Mouse (Mus musculus) E14TG2a.4 (cell line): Measurements from ENCODE around the gene Lsm14a.

Source experiments
- H3K27me3 ChIP-seq: 2 replicates; pipeline ENCODE4 v1.6.1; 2014; ENCODE audit warnings: low read length, control low read depth; ENCODE audit not compliant: insufficient read depth
- H3K36me3 ChIP-seq: 2 replicates; pipeline ENCODE4 v1.6.1; 2014; ENCODE audit warnings: low read length, control low read depth; ENCODE audit not compliant: insufficient read depth
- H3K4me1 ChIP-seq: replicated peaks from 2 replicates; pipeline ENCODE4 v1.6.1; 2014; ENCODE audit warnings: low read depth, low read length, control low read depth
- H3K4me3 ChIP-seq: replicated peaks from 2 replicates; pipeline ENCODE4 v1.5.1; 2014; ENCODE audit warnings: mild to moderate bottlenecking, low read length
- H3K9me3 ChIP-seq: 2 replicates; pipeline ENCODE4 v1.6.1; 2014; ENCODE audit warnings: low read length, control low read depth
- CTCF ChIP-seq: conservative IDR thresholded peaks from 2 replicates; pipeline ENCODE4 v1.5.1; 2014; ENCODE audit warnings: low read length
- NANOG ChIP-seq: IDR thresholded peaks from 2 replicates; pipeline ENCODE4 v1.6.1; 2014; ENCODE audit warnings: borderline replicate concordance, low read length, mixed read lengths
- POU5F1 ChIP-seq: IDR thresholded peaks from 2 replicates; pipeline ENCODE4 v1.6.1; 2014; ENCODE audit warnings: low read length, borderline replicate concordance

Gene Lsm14a

GRCm38 (mm10) chr7:34395761-34396160 lies 2.6 kb upstream of the Lsm14a start:
- no peak for TF ChIP-seq NANOG
- no peak for TF ChIP-seq POU5F1
- no peak for TF ChIP-seq CTCF
- no peak overlapping the region for H3K4me3 ChIP-seq
- H3K27me3 ChIP-seq, result no peaks in the 10 kb centered on the region
- no peaks in the 10 kb centered on the region for H3K36me3 ChIP-seq
- H3K4me1 ChIP-seq, result peaks cover 13% of the 10 kb centered on the region
- no peaks in the 10 kb centered on the region for H3K9me3 ChIP-seq

- H3K36me3 ChIP-seq, result no peaks in the 10 kb centered on the region
- H3K4me1 ChIP-seq, result peaks cover 20% of the 10 kb centered on the region
- no peaks in the 10 kb centered on the region for H3K27me3 ChIP-seq
- H3K4me3 ChIP-seq, result no peak overlapping the region
- no peaks in the 10 kb centered on the region for H3K9me3 ChIP-seq
- TF ChIP-seq POU5F1 (no peak), NANOG (no peak), CTCF (peak; percentile 21; the same call in 1 of the 2 replicates)
Observed at GRCm38 (mm10) chr7:34394636-34395035, 1.5 kb upstream of the Lsm14a start.

GRCm38 (mm10) chr7:34394091-34394490 lies 976 bp upstream of the Lsm14a start:
- Histone ChIP-seq H3K27me3 (no peaks in the 10 kb centered on the region), H3K36me3 (no peaks in the 10 kb centered on the region), H3K9me3 (no peaks in the 10 kb centered on the region), H3K4me1 (peaks cover 20% of the 10 kb centered on the region), H3K4me3 (no peak overlapping the region)
- TF ChIP-seq NANOG (no peak), POU5F1 (no peak), CTCF (no peak)

GRCm38 (mm10) chr7:34392335-34392734 lies 780 bp downstream of the Lsm14a start:
- Histone ChIP-seq H3K4me1 (peaks cover 33% of the 10 kb centered on the region), H3K27me3 (no peaks in the 10 kb centered on the region), H3K36me3 (peaks cover 6% of the 10 kb centered on the region), H3K4me3 (no peak overlapping the region), H3K9me3 (no peaks in the 10 kb centered on the region)
- TF ChIP-seq POU5F1 (no peak), CTCF (peak; percentile 77)

GRCm38 (mm10) chr7:34391711-34392110 lies 1.4 kb downstream of the Lsm14a start:
- no peaks in the 10 kb centered on the region for H3K9me3 ChIP-seq
- TF ChIP-seq NANOG, result no peak
- TF ChIP-seq CTCF, result no peak
- no peak for TF ChIP-seq POU5F1
- peaks cover 11% of the 10 kb centered on the region for H3K36me3 ChIP-seq
- H3K27me3 ChIP-seq, result no peaks in the 10 kb centered on the region
- H3K4me1 ChIP-seq, result peaks cover 39% of the 10 kb centered on the region
- no peak overlapping the region for H3K4me3 ChIP-seq

- Histone ChIP-seq H3K9me3 (no peaks in the 10 kb centered on the region), H3K27me3 (no peaks in the 10 kb centered on the region), H3K36me3 (peaks cover 13% of the 10 kb centered on the region), H3K4me3 (peak overlapping the region; percentile 98), H3K4me1 (peaks cover 44% of the 10 kb centered on the region)
- TF ChIP-seq NANOG (no peak), CTCF (no peak), POU5F1 (no peak)
Observed at GRCm38 (mm10) chr7:34390834-34391155, 2.3 kb downstream of the Lsm14a start.

- Histone ChIP-seq H3K36me3 (peaks cover 17% of the 10 kb centered on the region), H3K9me3 (no peaks in the 10 kb centered on the region), H3K4me3 (peak overlapping the region; percentile 98), H3K4me1 (peaks cover 48% of the 10 kb centered on the region), H3K27me3 (no peaks in the 10 kb centered on the region)
- TF ChIP-seq CTCF, result no peak
- no peak for TF ChIP-seq POU5F1
- TF ChIP-seq NANOG, result no peak
Observed at GRCm38 (mm10) chr7:34390111-34390833, 2.8 kb downstream of the Lsm14a start.

- Histone ChIP-seq H3K4me1 (peaks cover 50% of the 10 kb centered on the region), H3K4me3 (peak overlapping the region; percentile 98), H3K9me3 (no peaks in the 10 kb centered on the region), H3K27me3 (no peaks in the 10 kb centered on the region), H3K36me3 (peaks cover 19% of the 10 kb centered on the region)
- no peak for TF ChIP-seq POU5F1
- no peak for TF ChIP-seq CTCF
- TF ChIP-seq NANOG, result no peak
Observed at GRCm38 (mm10) chr7:34389277-34390085, 3.6 kb downstream of the Lsm14a start.
